Mouse (Mus musculus) megakaryocyte, embryonic 14.5 days (primary cell): ENCODE measurements at regions not wholly inside any gene's neighbourhood (a gene's known extent, or its start where the extent isn't known, plus 50 kb on each side); places are given as distances from the start of the nearest gene placed in this dataset.
A peak's percentile ranks its signal among the peaks of the same experiment; 100 is the strongest.

Experiments
- H3K27me3 ChIP-seq: replicated peaks from 2 replicates; pipeline ENCODE3; 2012; ENCODE audit warnings: inconsistent platforms
- H3K36me3 ChIP-seq: replicated peaks from 2 replicates; pipeline ENCODE3; 2012; ENCODE audit warnings: low read length, inconsistent platforms, mixed read lengths
- H3K4me1 ChIP-seq: 2 replicates; pipeline ENCODE4 v1.6.1; 2012; ENCODE audit warnings: inconsistent platforms
- H3K4me3 ChIP-seq: replicated peaks from 2 replicates; pipeline ENCODE3; 2012; ENCODE audit warnings: moderate library complexity, mild to moderate bottlenecking, inconsistent platforms
- H3K9me3 ChIP-seq: 2 replicates; pipeline ENCODE4 v1.6.1; 2012; ENCODE audit warnings: inconsistent platforms
- FLI1 ChIP-seq: IDR thresholded peaks from 2 replicates; pipeline ENCODE4 v1.6.1; 2012; ENCODE audit warnings: low read length, inconsistent platforms, mixed read lengths
- GATA1 ChIP-seq: IDR thresholded peaks from 3 replicates; pipeline ENCODE4 v1.6.1; 2012; ENCODE audit warnings: mixed read lengths, low read length, inconsistent platforms, borderline replicate concordance

- Histone ChIP-seq H3K27me3 (no peaks in the 10 kb centered on the region), H3K4me3 (no peak overlapping the region), H3K4me1 (peaks cover 27% of the 10 kb centered on the region), H3K36me3 (no peaks in the 10 kb centered on the region), H3K9me3 (no peaks in the 10 kb centered on the region; the same call in 1 of the 2 replicates)
- TF ChIP-seq FLI1 (no peak), GATA1 (no peak)
Observed at GRCm38 (mm10) chr8:128242465-128243251, 115.7 kb upstream of the Nrp1 start.

GRCm38 (mm10) chr8:128251723-128252122 lies 106.7 kb upstream of the Nrp1 start:
- Histone ChIP-seq H3K9me3 (no peaks in the 10 kb centered on the region), H3K4me3 (no peak overlapping the region), H3K4me1 (peaks cover 12% of the 10 kb centered on the region; the same call in 1 of the 2 replicates), H3K27me3 (no peaks in the 10 kb centered on the region), H3K36me3 (no peaks in the 10 kb centered on the region)
- no peak for TF ChIP-seq FLI1
- no peak for TF ChIP-seq GATA1

DNA sequence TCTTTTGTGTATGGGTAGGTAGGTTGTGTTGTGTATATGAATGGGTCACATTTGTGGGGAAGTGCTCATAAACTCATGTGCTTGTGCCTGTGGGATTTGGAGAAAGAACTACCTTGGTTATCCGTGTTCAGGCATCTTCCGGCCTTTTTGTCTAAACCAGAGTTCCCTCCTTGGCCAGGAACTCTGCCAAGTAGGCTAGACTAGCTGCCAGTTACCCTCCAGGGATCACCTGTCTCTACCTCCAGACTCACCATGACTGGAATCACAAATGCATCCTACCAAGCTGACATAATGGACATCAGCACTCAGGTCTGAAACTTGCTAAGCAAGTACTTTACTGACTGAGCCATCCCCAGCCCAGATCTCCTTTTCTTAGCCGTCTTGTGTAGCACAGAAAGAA lies 97.6 kb upstream of the Nrp1 start:
- Histone ChIP-seq H3K36me3 (no peaks in the 10 kb centered on the region), H3K9me3 (no peaks in the 10 kb centered on the region), H3K4me3 (no peak overlapping the region), H3K4me1 (peaks cover 10% of the 10 kb centered on the region), H3K27me3 (peaks cover 2% of the 10 kb centered on the region)
- TF ChIP-seq GATA1 (no peak), FLI1 (no peak)

DNA sequence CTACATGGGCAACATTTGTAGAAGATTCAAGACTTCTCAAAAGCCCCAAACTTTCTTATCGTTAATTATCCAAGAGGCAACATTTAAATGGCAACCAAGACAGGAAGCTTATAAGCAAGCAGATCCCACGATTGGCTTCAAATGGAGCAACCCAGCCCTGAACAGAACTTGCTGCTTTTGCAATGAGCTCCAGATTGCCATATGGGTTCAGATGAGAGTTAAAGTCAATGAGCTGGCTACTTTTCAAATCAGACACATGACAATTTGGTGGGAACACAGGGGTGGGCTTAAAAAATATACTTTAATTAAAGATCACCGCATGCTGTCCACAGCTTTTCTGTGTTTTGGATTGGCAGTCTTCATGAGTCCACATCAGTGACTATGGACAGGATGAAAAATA lies 97.0 kb upstream of the Nrp1 start:
- Histone ChIP-seq H3K9me3 (no peaks in the 10 kb centered on the region), H3K36me3 (no peaks in the 10 kb centered on the region), H3K4me3 (no peak overlapping the region), H3K4me1 (peaks cover 11% of the 10 kb centered on the region), H3K27me3 (peaks cover 2% of the 10 kb centered on the region)
- TF ChIP-seq FLI1, result no peak
- TF ChIP-seq GATA1, result no peak

GRCm38 (mm10) chr8:128263251-128263947 lies 95.0 kb upstream of the Nrp1 start:
- H3K4me3 ChIP-seq, result no peak overlapping the region
- H3K36me3 ChIP-seq, result no peaks in the 10 kb centered on the region
- peaks cover 31% of the 10 kb centered on the region for H3K4me1 ChIP-seq
- peaks cover 2% of the 10 kb centered on the region for H3K27me3 ChIP-seq
- H3K9me3 ChIP-seq, result no peaks in the 10 kb centered on the region
- TF ChIP-seq FLI1, result no peak
- no peak for TF ChIP-seq GATA1

DNA sequence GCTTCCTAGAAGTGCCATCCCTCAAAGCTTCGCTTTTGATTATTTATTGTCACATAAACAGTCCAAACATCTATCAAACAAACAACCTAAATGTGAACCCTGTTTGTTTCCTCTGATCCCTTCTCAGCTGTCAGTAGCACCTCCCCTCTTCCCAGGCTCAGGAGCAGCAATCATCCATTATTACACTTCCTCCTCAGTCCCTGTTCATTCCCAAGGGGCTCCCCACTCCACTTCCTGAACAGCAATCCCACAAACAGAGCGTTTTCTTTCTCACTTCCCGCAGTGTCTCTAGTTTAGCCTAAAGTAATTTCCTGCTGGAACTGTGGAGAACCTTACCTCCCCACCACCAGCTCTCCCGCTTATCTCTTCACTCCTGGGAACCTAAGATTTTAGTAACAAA lies 91.1 kb upstream of the Nrp1 start:
- Histone ChIP-seq H3K4me3 (no peak overlapping the region), H3K27me3 (peaks cover 2% of the 10 kb centered on the region), H3K4me1 (peaks cover 42% of the 10 kb centered on the region), H3K9me3 (no peaks in the 10 kb centered on the region), H3K36me3 (no peaks in the 10 kb centered on the region)
- TF ChIP-seq GATA1 (no peak), FLI1 (no peak)

DNA sequence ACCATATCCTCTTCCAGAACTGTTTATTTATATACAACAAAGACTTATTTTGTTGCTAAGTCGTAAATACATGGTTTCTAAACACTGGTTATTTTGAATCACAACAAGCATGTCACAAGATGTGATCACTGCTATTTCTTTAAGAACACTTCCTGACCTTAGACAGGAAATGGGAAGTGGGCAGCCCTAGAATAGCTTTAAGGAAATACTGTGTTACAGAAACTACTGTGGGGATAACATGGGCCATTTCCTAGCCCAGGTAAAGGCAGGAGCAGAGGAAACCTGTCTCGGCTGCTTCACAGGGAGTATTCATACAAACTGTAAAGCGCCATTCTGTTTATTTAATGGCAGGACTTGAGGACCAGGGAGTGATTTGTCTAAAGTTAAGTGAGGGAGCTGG lies 90.4 kb upstream of the Nrp1 start:
- Histone ChIP-seq H3K27me3 (peaks cover 2% of the 10 kb centered on the region), H3K36me3 (no peaks in the 10 kb centered on the region), H3K4me3 (peak overlapping the region; percentile 3), H3K9me3 (no peaks in the 10 kb centered on the region), H3K4me1 (peaks cover 46% of the 10 kb centered on the region)
- no peak for TF ChIP-seq GATA1
- TF ChIP-seq FLI1, result no peak

- Histone ChIP-seq H3K4me1 (peaks cover 51% of the 10 kb centered on the region), H3K9me3 (no peaks in the 10 kb centered on the region), H3K27me3 (no peaks in the 10 kb centered on the region), H3K36me3 (no peaks in the 10 kb centered on the region), H3K4me3 (no peak overlapping the region)
- no peak for TF ChIP-seq FLI1
- TF ChIP-seq GATA1, result no peak
Observed at GRCm38 (mm10) chr8:128269546-128269945, 88.9 kb upstream of the Nrp1 start.

DNA sequence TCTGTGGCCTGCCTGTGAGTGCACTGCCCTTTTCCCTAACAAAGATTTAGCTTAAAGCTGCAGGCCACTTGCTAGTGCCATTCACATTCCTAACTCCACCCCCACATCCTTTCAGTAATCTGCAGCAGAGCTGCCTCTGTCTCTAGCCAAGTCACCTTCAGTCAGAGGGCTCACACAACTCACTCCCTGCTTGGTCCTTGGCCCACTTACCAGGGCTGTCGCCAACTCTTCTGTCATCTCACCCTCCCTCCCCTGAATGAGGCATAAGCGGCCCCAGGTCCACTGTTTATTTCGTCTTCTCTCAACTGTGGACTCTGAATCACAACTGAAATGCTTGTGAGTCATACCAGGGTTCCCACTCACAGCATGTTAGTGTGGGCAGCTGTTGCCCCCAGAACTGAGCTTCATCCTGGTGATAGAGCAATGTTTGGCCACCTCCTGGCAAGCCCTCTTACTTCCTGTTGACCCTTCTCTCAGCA lies 85.5 kb upstream of the Nrp1 start:
- no peak for TF ChIP-seq FLI1
- TF ChIP-seq GATA1, result no peak
- peaks cover 2% of the 10 kb centered on the region for H3K27me3 ChIP-seq
- H3K4me3 ChIP-seq, result no peak overlapping the region
- H3K4me1 ChIP-seq, result peaks cover 37% of the 10 kb centered on the region
- peaks cover 4% of the 10 kb centered on the region for H3K36me3 ChIP-seq
- H3K9me3 ChIP-seq, result peaks cover 7% of the 10 kb centered on the region

GRCm38 (mm10) chr8:128276475-128276874 lies 81.9 kb upstream of the Nrp1 start:
- Histone ChIP-seq H3K36me3 (peaks cover 4% of the 10 kb centered on the region), H3K27me3 (peaks cover 2% of the 10 kb centered on the region), H3K4me1 (peaks cover 23% of the 10 kb centered on the region), H3K9me3 (peaks cover 14% of the 10 kb centered on the region), H3K4me3 (no peak overlapping the region)
- no peak for TF ChIP-seq GATA1
- TF ChIP-seq FLI1, result no peak
